Mouse (Mus musculus) ES-E14 (cell line): ENCODE results near the gene Rnf32.

Experiments
- MAFK ChIP-seq: IDR thresholded peaks from 2 replicates; pipeline ENCODE4 v1.6.1; 2014; ENCODE audit warnings: mild to moderate bottlenecking, low read depth, low read length, inconsistent platforms; ENCODE audit not compliant: insufficient read depth
- ZC3H11A ChIP-seq: IDR thresholded peaks from 2 replicates; pipeline ENCODE4 v1.6.1; 2012; ENCODE audit warnings: low read depth, mild to moderate bottlenecking, inconsistent platforms, low read length, borderline replicate concordance
- ZNF384 ChIP-seq: IDR thresholded peaks from 2 replicates; pipeline ENCODE4 v1.6.1; 2012; ENCODE audit warnings: low read depth, low read length, inconsistent platforms

GRCm38 (mm10) chr5:29251496-29251873 lies 55.7 kb downstream of the Rnf32 start:
- no peak for TF ChIP-seq ZC3H11A
- no peak for TF ChIP-seq ZNF384
- no peak for TF ChIP-seq MAFK
